In the genomic region with DNA sequence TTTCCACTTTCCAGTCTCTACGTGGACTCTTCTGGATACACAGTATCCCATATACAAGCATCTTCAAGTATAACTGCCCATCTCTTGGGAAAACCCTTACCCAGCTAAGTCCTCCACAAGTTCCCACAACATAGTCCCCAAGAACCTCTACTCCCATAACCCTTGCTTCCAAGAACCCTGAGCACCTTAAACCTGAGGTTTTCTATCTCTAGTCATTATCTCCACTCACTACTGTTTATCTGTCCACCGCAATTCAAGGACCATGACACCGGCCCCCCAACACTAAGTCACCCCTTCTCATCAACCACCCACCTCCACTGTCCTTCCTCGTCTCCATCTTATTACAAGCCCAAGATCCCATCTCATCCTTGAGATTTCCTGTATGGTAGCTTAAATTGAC, we compare ENCODE assay signal across 8 mouse cellular contexts. TPM values are rescaled to one million over a fixed set of nuclear protein-coding genes. Genes with fewer than 3 reads are reported as not detected.
A peak's percentile ranks its signal among the peaks of the same experiment; 100 is the strongest.
DNase-seq lines count a peak whose midpoint lies in the region; ATAC-seq and TF ChIP-seq lines count a peak whose summit lies in the region.

No protein-coding gene starts in this region.

- no peak for TF ChIP-seq POLR2A in heart, adult 2 months (IDR thresholded peaks at IDR 0.05; ENCODE audit: insufficient read depth, low read depth, low read length)
- no peak for TF ChIP-seq POLR2A in CH12.LX (IDR thresholded peaks at IDR 0.05; ENCODE audit: low read depth, low read length)

- H3K4me2 ChIP-seq in CH12.LX (ENCODE audit: insufficient read depth, low read depth, poor library complexity, severe bottlenecking): peak overlapping the region; percentile 69
- peak overlapping the region; percentile 92 for H3K4me2 ChIP-seq in forebrain, embryonic 14.5 days (ENCODE audit: low read length)
- H3K4me2 ChIP-seq in liver, embryonic 14.5 days (ENCODE audit: low read depth): peak overlapping the region; percentile 90

- H3K4me3 ChIP-seq in heart, adult 2 months: peak overlapping the region; percentile 100
- peak overlapping the region; percentile 84 to 92 (median 91) for H3K4me3 ChIP-seq in CH12.LX (replicated peaks in 1 of 3; ENCODE audit: low read depth in 2 of 3, low read length in 2 of 3, poor library complexity in 1 of 3)
- H3K4me3 ChIP-seq in forebrain, embryonic 14.5 days (ENCODE audit: low read depth, low read length): peak overlapping the region; percentile 73
- peak overlapping the region; percentile 74 to 94 for H3K4me3 ChIP-seq in liver, embryonic 14.5 days (ENCODE audit: insufficient read depth in 1 of 2, low read depth in 2 of 2, low read length in 2 of 2)

- no peak for DNase-seq in heart, adult 2 months
- DNase-seq in heart, adult 18-20 months: no peak
- no peak for DNase-seq in CH12.LX (ENCODE audit: extremely low read depth)
- DNase-seq in forebrain, embryonic 14.5 days (ENCODE audit: low spot score): no peak
- DNase-seq in liver, embryonic 14.5 days (ENCODE audit: low read depth in 3 of 3, low spot score in 3 of 3): no peak
- DNase-seq in embryo, embryonic 9.5 days (ENCODE audit: extremely low spot score): no peak
- DNase-seq in urinary bladder, adult 2 months (ENCODE audit: low spot score): no peak
- DNase-seq in yolk sac, embryonic 10.5 days (ENCODE audit: low spot score): no peak

- no peaks in the 10 kb centered on the region; the same call in 1 of the 2 replicates for H3K36me3 ChIP-seq in heart, adult 2 months (ENCODE audit: control insufficient read depth, insufficient read depth, low read length)
- peaks cover 29 to 41% of the 10 kb centered on the region in 2 experiments for H3K36me3 ChIP-seq in CH12.LX (replicated peaks in 1 of 2; ENCODE audit: control insufficient read depth in 1 of 2, insufficient read depth in 1 of 2, low read length in 1 of 2)
- H3K36me3 ChIP-seq in forebrain, embryonic 14.5 days (ENCODE audit: control insufficient read depth, insufficient read depth, low read length): peaks cover 36% of the 10 kb centered on the region
- H3K36me3 ChIP-seq in liver, embryonic 14.5 days (replicated peaks; ENCODE audit: control insufficient read depth, insufficient read depth, low read depth): peaks cover 26% of the 10 kb centered on the region

- no peak for TF ChIP-seq RAD21 in CH12.LX (IDR thresholded peaks at IDR 0.05; ENCODE audit: low read depth, low read length)

- H3K27ac ChIP-seq in heart, adult 2 months: peak overlapping the region; percentile 100
- 0 out of 2 replicates have a peak overlapping the region, but pooled peaks have one; percentile 9 for H3K27ac ChIP-seq in CH12.LX (ENCODE audit: insufficient read depth, low read depth)
- H3K27ac ChIP-seq in forebrain, embryonic 14.5 days (ENCODE audit: low read depth, low read length): no peak overlapping the region
- peak overlapping the region; percentile 90 for H3K27ac ChIP-seq in liver, embryonic 14.5 days

- no peaks in the 10 kb centered on the region for H3K9me3 ChIP-seq in CH12.LX (replicated peaks; ENCODE audit: low read length)
- H3K9me3 ChIP-seq in forebrain, embryonic 14.5 days (replicated peaks; ENCODE audit: control insufficient read depth, low read length): no peaks in the 10 kb centered on the region
- no peaks in the 10 kb centered on the region for H3K9me3 ChIP-seq in liver, embryonic 14.5 days (ENCODE audit: control insufficient read depth, low read length)

- intact Hi-C loops in heart, adult 2 months (cut with DNase I): loop anchor here (5.0 to 10.0 kb wide), 3 partner anchors 115 to 562 kb away; partner anchors contain the start of genes Rps5, Zfp110 and Zfp606

- dilution Hi-C loops in CH12.LX (cut with MboI; ENCODE audit: extremely low pct_ligation_motif_present, extremely low pct_unique_long_range_greater_than_20kb, low sequenced_read_pairs): no loop called here

- no peak for ATAC-seq in forebrain, embryonic 14.5 days
- ATAC-seq in liver, embryonic 14.5 days (ENCODE audit: insufficient read depth): no peak

- no peak for TF ChIP-seq CTCF in heart, adult 2 months (IDR thresholded peaks at IDR 0.05)
- TF ChIP-seq CTCF in CH12.LX (conservative IDR thresholded peaks at IDR 0.05 in 1 of 2, IDR thresholded peaks at IDR 0.05 in 1 of 2; ENCODE audit: low read depth in 2 of 2, low read length in 2 of 2): no peak
- TF ChIP-seq CTCF in liver, embryonic 14.5 days (IDR thresholded peaks at IDR 0.05; ENCODE audit: low read depth): no peak

- H3K27me3 ChIP-seq in heart, adult 2 months (ENCODE audit: control insufficient read depth, insufficient read depth, low read length): no peaks in the 10 kb centered on the region
- H3K27me3 ChIP-seq in CH12.LX (replicated peaks): no peaks in the 10 kb centered on the region
- no peaks in the 10 kb centered on the region for H3K27me3 ChIP-seq in forebrain, embryonic 14.5 days (replicated peaks; ENCODE audit: control insufficient read depth, insufficient read depth, low read length)
- H3K27me3 ChIP-seq in liver, embryonic 14.5 days (ENCODE audit: control insufficient read depth, insufficient read depth, low read length): no peaks in the 10 kb centered on the region; the same call in 1 of the 2 replicates

- 21% methylated on average over 4 of the region's 4 CpGs for WGBS in heart, adult 2 months
- 50% methylated on average over 4 of the region's 4 CpGs for WGBS in forebrain, embryonic 14.5 days
- WGBS in liver, embryonic 14.5 days (ENCODE audit: insufficient replicate concordance): 20% methylated on average over 4 of the region's 4 CpGs

- no peak for TF ChIP-seq EP300 in heart, adult 2 months (IDR thresholded peaks at IDR 0.05; ENCODE audit: insufficient read depth, low read depth, low read length)
- no peak for TF ChIP-seq EP300 in CH12.LX (IDR thresholded peaks at IDR 0.05; ENCODE audit: low read length)
- no peak for TF ChIP-seq EP300 in liver, embryonic 14.5 days (IDR thresholded peaks at IDR 0.05; ENCODE audit: low read depth)

- H3K9ac ChIP-seq in heart, adult 2 months (ENCODE audit: low read depth, low read length): peak overlapping the region; percentile 87
- peak overlapping the region; percentile 96 for H3K9ac ChIP-seq in CH12.LX (ENCODE audit: insufficient read depth, low read depth)
- H3K9ac ChIP-seq in forebrain, embryonic 14.5 days (ENCODE audit: low read length): peak overlapping the region; percentile 95
- peak overlapping the region; percentile 97 for H3K9ac ChIP-seq in liver, embryonic 14.5 days (replicated peaks)

- H3K4me1 ChIP-seq in heart, adult 2 months (ENCODE audit: control insufficient read depth, insufficient read depth, low read length): peaks cover 9% of the 10 kb centered on the region
- H3K4me1 ChIP-seq in CH12.LX (ENCODE audit: control insufficient read depth in 1 of 2, insufficient read depth in 2 of 2): peaks cover 20 to 60% of the 10 kb centered on the region in 2 experiments
- H3K4me1 ChIP-seq in forebrain, embryonic 14.5 days (ENCODE audit: control insufficient read depth, insufficient read depth, low read length): peaks cover 25% of the 10 kb centered on the region
- H3K4me1 ChIP-seq in liver, embryonic 14.5 days (replicated peaks; ENCODE audit: control insufficient read depth in 2 of 2, insufficient read depth in 2 of 2, low read length in 1 of 2): peaks cover 18 to 30% of the 10 kb centered on the region in 2 experiments

- in situ Hi-C loops in CH12.LX (cut with MboI; ENCODE audit: low pct_ligation_motif_present, low pct_unique_long_range_greater_than_20kb, low sequenced_read_pairs): no loop called here

- H3K79me2 ChIP-seq in heart, adult 2 months (replicated peaks; ENCODE audit: control insufficient read depth, insufficient read depth, low read length): no peaks in the 10 kb centered on the region
- peaks cover 21% of the 10 kb centered on the region for H3K79me2 ChIP-seq in CH12.LX (replicated peaks; ENCODE audit: control insufficient read depth, extremely low read depth, insufficient read depth, poor library complexity, severe bottlenecking)

RNA-seq across cellular contexts. Expression of gene Ube2m, which starts 1.3 kb away (rescaled TPM):
- 100 to 1,000 TPM; 169 to 201 TPM for total RNA-seq in heart, adult 2 months (2021)
- 242 and 328 TPM in 2 replicates for polyA plus RNA-seq in heart, adult 2 months (2012; rRNA removed)
- 100 to 1,000 TPM; 177 to 187 TPM for total RNA-seq in heart, adult 18-20 months (2021)
- total RNA-seq in CH12.LX (2012; rRNA removed) (134 and 156 TPM in 2 replicates), CH12.LX (2014; rRNA removed) (227 and 244 TPM in 2 replicates)
- 215 and 272 TPM in 2 replicates for polyA plus RNA-seq in CH12.LX (2012; ENCODE audit: insufficient read length, low read depth)
- polyA plus RNA-seq in forebrain, embryonic 14.5 days (2014; fragmentation: Nextera tagmentation; extraction: Ambion mirVana): 73.4 and 77.9 TPM in 2 replicates
- 89.9 and 100 TPM in 2 replicates for polyA plus RNA-seq in liver, embryonic 14.5 days (2012; rRNA removed)
- 80.7 and 92.2 TPM in 2 replicates for polyA plus RNA-seq in liver, embryonic 14.5 days (2014; fragmentation: Nextera tagmentation; extraction: Ambion mirVana)
- polyA plus RNA-seq in urinary bladder, adult 2 months (2012; rRNA removed): 164 and 172 TPM in 2 replicates

RNA-seq across cellular contexts. Expression of gene Chmp2a, which starts 2.2 kb away (rescaled TPM):
- total RNA-seq in heart, adult 2 months (2021): 100 to 1,000 TPM; 137 to 139 TPM
- polyA plus RNA-seq in heart, adult 2 months (2012; rRNA removed): 66.1 and 99.2 TPM in 2 replicates
- 100 to 1,000 TPM; 132 to 164 TPM for total RNA-seq in heart, adult 18-20 months (2021)
- 110 and 115 TPM in 2 replicates for total RNA-seq in CH12.LX (2012; rRNA removed)
- 131 and 141 TPM in 2 replicates for total RNA-seq in CH12.LX (2014; rRNA removed)
- 134 and 148 TPM in 2 replicates for polyA plus RNA-seq in CH12.LX (2012; ENCODE audit: insufficient read length, low read depth)
- 189 and 215 TPM in 2 replicates for polyA plus RNA-seq in forebrain, embryonic 14.5 days (2014; fragmentation: Nextera tagmentation; extraction: Ambion mirVana)
- polyA plus RNA-seq in liver, embryonic 14.5 days (2012; rRNA removed): 42.5 and 92.3 TPM in 2 replicates
- polyA plus RNA-seq in liver, embryonic 14.5 days (2014; fragmentation: Nextera tagmentation; extraction: Ambion mirVana): 133 and 136 TPM in 2 replicates
- polyA plus RNA-seq in urinary bladder, adult 2 months (2012; rRNA removed): 240 and 257 TPM in 2 replicates

RNA-seq across cellular contexts. Expression of gene Mzf1, which starts 17.8 kb away (rescaled TPM):
- under 1 TPM; 0.45 to 0.50 TPM for total RNA-seq in heart, adult 2 months (2021)
- 0.47 and 0.59 TPM in 2 replicates for polyA plus RNA-seq in heart, adult 2 months (2012; rRNA removed)
- total RNA-seq in heart, adult 18-20 months (2021): under 1 TPM; 0.07 to 0.21 TPM
- total RNA-seq in CH12.LX (2012; rRNA removed) (0.46 and 0.55 TPM in 2 replicates), CH12.LX (2014; rRNA removed) (0.31 and 0.34 TPM in 2 replicates)
- 0.50 and 0.68 TPM in 2 replicates for polyA plus RNA-seq in CH12.LX (2012; ENCODE audit: insufficient read length, low read depth)
- polyA plus RNA-seq in forebrain, embryonic 14.5 days (2014; fragmentation: Nextera tagmentation; extraction: Ambion mirVana): 4.0 and 6.3 TPM in 2 replicates
- polyA plus RNA-seq in liver, embryonic 14.5 days (2012; rRNA removed): 0.54 and 0.80 TPM in 2 replicates
- 0.14 and 0.27 TPM in 2 replicates for polyA plus RNA-seq in liver, embryonic 14.5 days (2014; fragmentation: Nextera tagmentation; extraction: Ambion mirVana)
- 1.2 and 1.3 TPM in 2 replicates for polyA plus RNA-seq in urinary bladder, adult 2 months (2012; rRNA removed)

RNA-seq across cellular contexts. Expression of gene Zbtb45, which starts 27.0 kb away (rescaled TPM):
- 1 to 10 TPM; 6.8 to 9.3 TPM for total RNA-seq in heart, adult 2 months (2021)
- 8.6 and 14.1 TPM in 2 replicates for polyA plus RNA-seq in heart, adult 2 months (2012; rRNA removed)
- 1 to 10 TPM; 7.3 to 7.4 TPM for total RNA-seq in heart, adult 18-20 months (2021)
- total RNA-seq in CH12.LX (2012; rRNA removed) (9.5 and 12.1 TPM in 2 replicates), CH12.LX (2014; rRNA removed) (6.7 and 6.8 TPM in 2 replicates)
- 16.7 and 17.1 TPM in 2 replicates for polyA plus RNA-seq in CH12.LX (2012; ENCODE audit: insufficient read length, low read depth)
- polyA plus RNA-seq in forebrain, embryonic 14.5 days (2014; fragmentation: Nextera tagmentation; extraction: Ambion mirVana): 34.7 and 41.1 TPM in 2 replicates
- polyA plus RNA-seq in liver, embryonic 14.5 days (2012; rRNA removed): 9.8 and 10.9 TPM in 2 replicates
- 10.5 and 13.4 TPM in 2 replicates for polyA plus RNA-seq in liver, embryonic 14.5 days (2014; fragmentation: Nextera tagmentation; extraction: Ambion mirVana)
- 11.7 and 13.2 TPM in 2 replicates for polyA plus RNA-seq in urinary bladder, adult 2 months (2012; rRNA removed)

RNA-seq across cellular contexts. Expression of gene Trim28, which starts 37.9 kb away (rescaled TPM):
- total RNA-seq in heart, adult 2 months (2021): 10 to 100 TPM; 83.8 to 86.0 TPM
- 139 and 195 TPM in 2 replicates for polyA plus RNA-seq in heart, adult 2 months (2012; rRNA removed)
- 10 to 100 TPM; 93.5 to 96.6 TPM for total RNA-seq in heart, adult 18-20 months (2021)
- total RNA-seq in CH12.LX (2012; rRNA removed) (500 and 583 TPM in 2 replicates), CH12.LX (2014; rRNA removed) (495 and 516 TPM in 2 replicates)
- polyA plus RNA-seq in CH12.LX (2012; ENCODE audit: insufficient read length, low read depth): 728 and 891 TPM in 2 replicates
- polyA plus RNA-seq in forebrain, embryonic 14.5 days (2014; fragmentation: Nextera tagmentation; extraction: Ambion mirVana): 266 and 317 TPM in 2 replicates
- polyA plus RNA-seq in liver, embryonic 14.5 days (2012; rRNA removed): 119 and 138 TPM in 2 replicates
- polyA plus RNA-seq in liver, embryonic 14.5 days (2014; fragmentation: Nextera tagmentation; extraction: Ambion mirVana): 93.4 and 111 TPM in 2 replicates
- 186 and 190 TPM in 2 replicates for polyA plus RNA-seq in urinary bladder, adult 2 months (2012; rRNA removed)
